Mouse (Mus musculus): ENCODE measurements around the gene Des. TPM values are rescaled to one million over a fixed set of nuclear protein-coding genes. Genes with fewer than 3 reads are reported as not detected.

Des gene
- under 1 TPM in 1 of 2 experiments, not detected in 1; 0.42 TPM for total RNA-seq (2023)

DNA sequence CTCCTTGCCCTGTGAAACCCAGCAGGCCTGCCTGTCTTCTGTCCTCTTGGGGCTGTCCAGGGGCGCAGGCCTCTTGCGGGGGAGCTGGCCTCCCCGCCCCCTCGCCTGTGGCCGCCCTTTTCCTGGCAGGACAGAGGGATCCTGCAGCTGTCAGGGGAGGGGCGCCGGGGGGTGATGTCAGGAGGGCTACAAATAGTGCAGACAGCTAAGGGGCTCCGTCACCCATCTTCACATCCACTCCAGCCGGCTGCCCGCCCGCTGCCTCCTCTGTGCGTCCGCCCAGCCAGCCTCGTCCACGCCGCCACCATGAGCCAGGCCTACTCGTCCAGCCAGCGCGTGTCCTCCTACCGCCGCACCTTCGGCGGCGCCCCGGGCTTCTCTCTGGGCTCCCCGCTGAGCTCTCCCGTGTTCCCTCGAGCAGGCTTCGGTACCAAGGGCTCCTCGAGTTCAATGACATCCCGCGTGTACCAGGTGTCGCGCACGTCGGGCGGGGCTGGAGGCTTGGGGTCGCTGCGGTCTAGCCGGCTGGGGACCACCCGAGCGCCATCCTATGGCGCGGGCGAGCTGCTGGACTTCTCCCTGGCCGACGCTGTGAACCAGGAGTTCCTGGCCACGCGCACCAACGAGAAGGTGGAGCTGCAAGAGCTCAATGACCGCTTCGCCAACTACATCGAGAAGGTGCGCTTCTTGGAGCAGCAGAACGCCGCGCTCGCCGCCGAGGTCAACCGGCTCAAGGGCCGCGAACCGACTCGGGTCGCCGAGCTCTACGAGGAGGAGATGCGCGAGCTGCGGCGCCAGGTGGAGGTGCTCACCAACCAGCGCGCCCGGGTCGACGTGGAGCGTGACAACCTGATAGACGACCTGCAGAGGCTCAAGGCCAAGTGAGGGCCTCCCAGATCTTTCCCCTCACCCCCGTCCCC lies at the start of gene Des:
Des (plus strand) TSS at position 218 of the 920 bp plus-strand sequence.

DNA sequence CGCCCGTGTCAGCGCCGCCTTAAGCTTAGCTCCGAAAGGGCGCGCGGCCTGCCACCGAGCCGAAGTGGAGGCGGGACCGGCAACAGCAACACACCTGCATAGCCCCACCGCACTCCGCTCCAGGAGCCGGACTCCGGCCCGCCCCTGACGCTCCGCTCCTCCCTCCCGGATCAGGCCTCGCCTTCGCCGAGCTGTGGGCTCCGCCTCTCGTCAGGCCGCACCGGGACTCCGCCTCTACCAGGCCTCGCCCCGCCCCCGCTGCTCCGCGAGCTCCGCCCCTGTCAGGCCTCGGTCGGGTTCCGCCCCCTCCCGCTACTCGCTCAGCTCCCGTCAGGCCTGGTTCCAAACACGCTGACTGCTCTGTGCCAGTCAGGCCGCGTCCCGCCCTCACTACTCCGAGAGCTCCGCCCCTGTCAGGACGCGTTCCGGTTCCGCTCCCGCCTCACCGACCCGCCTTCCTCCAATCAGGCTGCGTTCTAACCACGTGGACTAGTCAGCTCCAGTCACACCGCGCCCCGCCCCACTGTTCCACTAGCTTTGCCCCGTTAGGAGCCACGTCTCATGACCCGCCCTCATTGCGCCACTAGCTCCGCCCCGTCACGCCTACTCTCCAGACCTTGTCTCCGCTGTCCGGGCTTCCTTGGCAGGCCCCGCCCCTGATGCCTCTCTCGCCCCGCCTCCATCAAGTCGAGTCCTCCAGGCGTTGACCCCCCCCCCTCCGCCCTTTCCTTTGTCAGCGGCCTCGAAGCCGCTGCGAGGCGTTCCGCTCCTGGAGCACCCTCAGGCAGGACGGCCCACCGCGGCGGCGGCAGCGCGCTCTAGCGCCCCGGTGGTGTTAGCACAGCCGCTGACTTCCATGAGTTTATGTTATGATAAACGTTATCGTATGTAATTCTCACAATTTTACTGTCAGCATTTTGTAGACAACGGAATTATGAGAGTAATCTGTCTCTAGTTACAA lies 42.6 kb upstream of the Des start, which contains the start of gene Dnpep:
Dnpep (minus strand) TSS at position 750 of the 961 bp plus-strand sequence.

GRCm38 (mm10) chr1:75374950-75375936 lies 15.1 kb downstream of the Des start, which contains the start of gene Speg:
TSS of gene Speg (plus strand) at chr1:75375297.

Other genes with a start within 250 kb of the Des start
- 1 to 10 TPM; 4.4 to 4.8 TPM for gene Nhej1, start 235.1 kb upstream of the Des start, total RNA-seq (2023)
- gene Slc23a3, start 226.4 kb upstream of the Des start, total RNA-seq (2023) = 1 to 10 TPM; 1.2 TPM
- 100 to 1,000 TPM; 115 to 119 TPM for gene Cnppd1, start 217.6 kb upstream of the Des start, total RNA-seq (2023)
- 10 to 100 TPM; 66.3 to 67.3 TPM for gene Retreg2, start 217.6 kb upstream of the Des start, total RNA-seq (2023)
- 10 to 100 TPM; 46.1 to 59.1 TPM for gene Zfand2b, start 191.7 kb upstream of the Des start, total RNA-seq (2023)
- 1 to 10 TPM; 3.4 to 4.9 TPM for gene Abcb6, start 179.9 kb upstream of the Des start, total RNA-seq (2023)
- gene Ankzf1, start 168.2 kb upstream of the Des start, total RNA-seq (2023) = 10 to 100 TPM; 20.9 to 22.2 TPM
- gene Atg9a, start 168.1 kb upstream of the Des start, total RNA-seq (2023) = 10 to 100 TPM; 51.1 to 58.9 TPM
- 10 to 100 TPM; 21.6 to 24.5 TPM for gene Glb1l, start 149.5 kb upstream of the Des start, total RNA-seq (2023)
- 10 to 100 TPM; 84.4 to 86.3 TPM for gene Stk16, start 149.5 kb upstream of the Des start, total RNA-seq (2023)
- gene Tuba4a, start 140.5 kb upstream of the Des start, total RNA-seq (2023) = 10 to 100 TPM; 66.8 to 88.0 TPM
- not detected for gene A630095N17Rik, start 128.2 kb upstream of the Des start, total RNA-seq (2023)
- 10 to 100 TPM; 16.5 to 20.4 TPM for gene Dnajb2, start 123.9 kb upstream of the Des start, total RNA-seq (2023)
- gene Ptprn, start 95.8 kb upstream of the Des start, total RNA-seq (2023) = not detected
- gene Resp18, start 81.9 kb upstream of the Des start, total RNA-seq (2023) = not detected
- 10 to 100 TPM; 39.5 to 46.6 TPM for gene Dnpep, start 42.3 kb upstream of the Des start, total RNA-seq (2023)
- not detected for gene Speg, start 15.0 kb downstream of the Des start, total RNA-seq (2023)
- gene Gmppa, start 75.6 kb downstream of the Des start, total RNA-seq (2023) = 10 to 100 TPM; 70.8 to 74.7 TPM
- gene Asic4, start 90.1 kb downstream of the Des start, total RNA-seq (2023) = not detected
- 1 to 10 TPM; 2.8 to 3.0 TPM for gene Chpf, start 119.0 kb downstream of the Des start, total RNA-seq (2023)
- gene Tmem198, start 119.2 kb downstream of the Des start, total RNA-seq (2023) = under 1 TPM in 1 of 2 experiments, not detected in 1; 0.29 TPM
- not detected for gene Obsl1, start 146.1 kb downstream of the Des start, total RNA-seq (2023)
- not detected for gene Inha, start 146.7 kb downstream of the Des start, total RNA-seq (2023)
- 10 to 100 TPM; 68.5 to 73.7 TPM for gene Stk11ip, start 161.2 kb downstream of the Des start, total RNA-seq (2023)
- gene Slc4a3, start 185.9 kb downstream of the Des start, total RNA-seq (2023) = under 1 TPM in 1 of 2 experiments, not detected in 1; 0.94 TPM